Mouse (Mus musculus) megakaryocyte, embryonic 14.5 days (primary cell): ENCODE measurements around the gene Smarcad1. TPM values are rescaled to one million over a fixed set of nuclear protein-coding genes. Genes with fewer than 3 reads are reported as not detected.

Experiments
- H3K27me3 ChIP-seq: replicated peaks from 2 replicates; pipeline ENCODE3; 2012; ENCODE audit warnings: inconsistent platforms
- H3K36me3 ChIP-seq: replicated peaks from 2 replicates; pipeline ENCODE3; 2012; ENCODE audit warnings: low read length, inconsistent platforms, mixed read lengths
- H3K4me1 ChIP-seq: 2 replicates; pipeline ENCODE4 v1.6.1; 2012; ENCODE audit warnings: inconsistent platforms
- H3K4me3 ChIP-seq: replicated peaks from 2 replicates; pipeline ENCODE3; 2012; ENCODE audit warnings: moderate library complexity, mild to moderate bottlenecking, inconsistent platforms
- H3K9me3 ChIP-seq: 2 replicates; pipeline ENCODE4 v1.6.1; 2012; ENCODE audit warnings: inconsistent platforms
- FLI1 ChIP-seq: IDR thresholded peaks from 2 replicates; pipeline ENCODE4 v1.6.1; 2012; ENCODE audit warnings: low read length, inconsistent platforms, mixed read lengths
- GATA1 ChIP-seq: IDR thresholded peaks from 3 replicates; pipeline ENCODE4 v1.6.1; 2012; ENCODE audit warnings: mixed read lengths, low read length, inconsistent platforms, borderline replicate concordance
- polyA plus RNA-seq: library from polyadenylated mRNA; stranded (reverse); fragments of >175 nt; gene quantifications from 2 replicates; pipeline ENCODE4 v1.2.3, GENCODE M21; 2012; ENCODE audit warnings: low replicate concordance; ENCODE audit not compliant: insufficient read depth

Gene Smarcad1
- polyA plus RNA-seq, 1 experiment, result 8.5 TPM

- Histone ChIP-seq H3K36me3 (peaks cover 84% of the 10 kb centered on the region), H3K4me1 (no peaks in the 10 kb centered on the region), H3K4me3 (no peak overlapping the region), H3K9me3 (no peaks in the 10 kb centered on the region), H3K27me3 (no peaks in the 10 kb centered on the region)
- TF ChIP-seq FLI1, result no peak
- TF ChIP-seq GATA1, result no peak
Measured at GRCm38 (mm10) chr6:65075201-65075600, 32.8 kb downstream of the Smarcad1 start.

GRCm38 (mm10) chr6:65079139-65079538 is 36.8 kb downstream of the Smarcad1 start:
- Histone ChIP-seq H3K9me3 (no peaks in the 10 kb centered on the region), H3K27me3 (no peaks in the 10 kb centered on the region), H3K4me1 (no peaks in the 10 kb centered on the region), H3K4me3 (no peak overlapping the region), H3K36me3 (peaks cover 78% of the 10 kb centered on the region)
- TF ChIP-seq FLI1, result no peak
- TF ChIP-seq GATA1, result no peak

- H3K4me3 ChIP-seq, result peak overlapping the region; percentile 83
- no peaks in the 10 kb centered on the region for H3K9me3 ChIP-seq
- peaks cover 30% of the 10 kb centered on the region for H3K4me1 ChIP-seq
- peaks cover 66% of the 10 kb centered on the region for H3K36me3 ChIP-seq
- no peaks in the 10 kb centered on the region for H3K27me3 ChIP-seq
- TF ChIP-seq FLI1 (no peak), GATA1 (no peak)
Measured at GRCm38 (mm10) chr6:65114902-65115301, 72.5 kb downstream of the Smarcad1 start.

- TF ChIP-seq GATA1, result no peak
- no peak for TF ChIP-seq FLI1
- H3K4me3 ChIP-seq, result no peak overlapping the region
- peaks cover 62% of the 10 kb centered on the region for H3K36me3 ChIP-seq
- no peaks in the 10 kb centered on the region for H3K9me3 ChIP-seq
- H3K4me1 ChIP-seq, result peaks cover 28% of the 10 kb centered on the region
- H3K27me3 ChIP-seq, result no peaks in the 10 kb centered on the region
Measured at GRCm38 (mm10) chr6:65117540-65117939, 75.2 kb downstream of the Smarcad1 start.

- H3K9me3 ChIP-seq, result no peaks in the 10 kb centered on the region
- peaks cover 5% of the 10 kb centered on the region; the same call in 1 of the 2 replicates for H3K4me1 ChIP-seq
- H3K27me3 ChIP-seq, result no peaks in the 10 kb centered on the region
- peaks cover 39% of the 10 kb centered on the region for H3K36me3 ChIP-seq
- no peak for TF ChIP-seq FLI1
- TF ChIP-seq GATA1, result no peak
- no peak overlapping the region for H3K4me3 ChIP-seq
Measured at GRCm38 (mm10) chr6:65126074-65126726, 83.8 kb downstream of the Smarcad1 start.

- Histone ChIP-seq H3K4me3 (no peak overlapping the region), H3K27me3 (no peaks in the 10 kb centered on the region), H3K9me3 (no peaks in the 10 kb centered on the region), H3K36me3 (peaks cover 33% of the 10 kb centered on the region), H3K4me1 (peaks cover 11% of the 10 kb centered on the region)
- TF ChIP-seq GATA1, result no peak
- TF ChIP-seq FLI1, result no peak
Measured at GRCm38 (mm10) chr6:65132376-65132775, 90.0 kb downstream of the Smarcad1 start.

- H3K4me1 ChIP-seq, result peaks cover 33% of the 10 kb centered on the region
- H3K27me3 ChIP-seq, result no peaks in the 10 kb centered on the region
- H3K36me3 ChIP-seq, result peaks cover 10% of the 10 kb centered on the region
- TF ChIP-seq FLI1, result no peak
- TF ChIP-seq GATA1, result no peak
- H3K4me3 ChIP-seq, result no peak overlapping the region
- H3K9me3 ChIP-seq, result no peaks in the 10 kb centered on the region
Measured at GRCm38 (mm10) chr6:65137802-65138201, 95.4 kb downstream of the Smarcad1 start.

- Histone ChIP-seq H3K9me3 (no peaks in the 10 kb centered on the region), H3K4me3 (no peak overlapping the region)
- no peak for TF ChIP-seq FLI1
- no peak for TF ChIP-seq GATA1
Measured at GRCm38 (mm10) chr6:65138243-65138642, 95.9 kb downstream of the Smarcad1 start.

GRCm38 (mm10) chr6:65140082-65140749 is 97.8 kb downstream of the Smarcad1 start:
- Histone ChIP-seq H3K4me1 (peaks cover 48% of the 10 kb centered on the region), H3K27me3 (no peaks in the 10 kb centered on the region), H3K9me3 (no peaks in the 10 kb centered on the region), H3K4me3 (no peak overlapping the region), H3K36me3 (peaks cover 4% of the 10 kb centered on the region)
- TF ChIP-seq GATA1, result no peak
- TF ChIP-seq FLI1, result no peak

More at GRCm38 (mm10) chr6:65138243-65138642, 95.9 kb downstream of the Smarcad1 start:
- peaks cover 10% of the 10 kb centered on the region for H3K36me3 ChIP-seq
- peaks cover 33% of the 10 kb centered on the region for H3K4me1 ChIP-seq
- H3K27me3 ChIP-seq, result no peaks in the 10 kb centered on the region

- H3K4me3 ChIP-seq, result no peak overlapping the region
- H3K4me1 ChIP-seq, result peaks cover 49% of the 10 kb centered on the region
- no peak for TF ChIP-seq FLI1
- no peak for TF ChIP-seq GATA1
- no peaks in the 10 kb centered on the region for H3K9me3 ChIP-seq
- H3K27me3 ChIP-seq, result no peaks in the 10 kb centered on the region
- H3K36me3 ChIP-seq, result peaks cover 4% of the 10 kb centered on the region
Measured at GRCm38 (mm10) chr6:65140750-65141243, 98.4 kb downstream of the Smarcad1 start.
